Mouse (Mus musculus) heart, postnatal 10 days (tissue): ENCODE measurements around the gene Rufy4. TPM values are rescaled to one million over a fixed set of nuclear protein-coding genes. Genes with fewer than 3 reads are reported as not detected.
"Not testable (repeated sequence)": the region's sequence is repeated elsewhere in the genome, so short reads cannot be mapped to it uniquely, and the experiment has no call there.

ENCODE experiments used
- DNase-seq, 2 experiments: peaks; one replicate each; pipeline ENCODE4 v3.0.0; 2021
- intact Hi-C: fragments of 180-260 bp; cut with DNase I; formaldehyde crosslinking; loops from one replicate; pipeline ENCODE4 v1.15.1; 2025
- total RNA-seq, 2 experiments: library from RNA; stranded (reverse); gene quantifications; 2 replicates each; pipeline ENCODE4 v1.2.3; 2021

Rufy4 gene
- total RNA-seq, 2 experiments from 2014 or later: 1.2 to 1.5 TPM

GRCm38 (mm10) chr1:74139415-74139814 lies 14.1 kb downstream of the Rufy4 start:
- intact Hi-C loops: no loop called here
- no peak for DNase-seq

DNA sequence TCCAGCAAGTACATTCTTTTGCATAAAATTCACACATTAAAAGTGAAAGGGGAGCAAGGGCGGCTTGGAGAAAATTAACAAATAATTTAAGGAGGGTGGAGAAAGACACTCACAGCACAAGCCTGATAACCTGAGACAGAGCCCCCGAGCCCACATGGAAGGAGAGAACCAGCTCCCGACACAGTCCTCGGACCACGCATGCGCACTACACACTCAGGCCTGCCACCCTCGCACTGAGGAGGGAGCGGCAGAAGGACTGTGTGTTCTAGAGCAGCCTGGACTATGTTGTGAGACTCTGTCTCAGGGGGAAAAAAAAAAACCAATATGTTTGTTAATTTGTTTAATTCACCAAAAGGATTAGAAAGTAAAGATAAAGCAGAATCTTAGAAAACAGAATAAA lies 16.4 kb downstream of the Rufy4 start:
- DNase-seq: no peak
- intact Hi-C loops: no loop called here

GRCm38 (mm10) chr1:74149106-74149885 lies 24.0 kb downstream of the Rufy4 start:
- intact Hi-C loops: no loop called here
- DNase-seq: no peak

DNA sequence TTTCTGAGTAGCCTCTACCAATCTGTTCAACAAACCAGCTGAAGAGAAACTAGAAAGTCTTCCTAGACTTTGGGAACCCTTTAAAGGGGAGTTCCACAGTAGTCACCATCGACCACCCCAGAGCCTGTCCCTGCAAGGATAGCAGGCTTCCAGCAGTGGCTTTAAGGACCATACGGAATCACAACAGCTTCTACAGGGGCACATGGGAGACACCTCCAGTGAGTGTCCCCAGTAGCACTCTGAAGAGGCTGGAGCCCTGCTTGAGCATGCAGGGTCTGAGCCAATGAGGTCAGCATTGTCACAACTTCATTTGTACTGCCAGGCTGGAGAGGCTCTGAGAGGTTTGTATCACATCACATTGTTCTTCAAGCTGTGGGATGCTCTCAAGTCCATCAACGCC lies 24.8 kb downstream of the Rufy4 start:
- intact Hi-C loops: no loop called here
- no peak for DNase-seq

GRCm38 (mm10) chr1:74151091-74151490 lies 25.8 kb downstream of the Rufy4 start:
- intact Hi-C loops: no loop called here
- no peak for DNase-seq

GRCm38 (mm10) chr1:74153461-74154184 lies 28.3 kb downstream of the Rufy4 start, which contains the start of gene Cxcr2:
Gene Cxcr2, plus strand, starts transcription at chr1:74153989.
- DNase-seq: no peak
- intact Hi-C loops: no loop called here

- DNase-seq: no peak
- intact Hi-C loops: no loop called here
Measured at GRCm38 (mm10) chr1:74155435-74156012, 30.2 kb downstream of the Rufy4 start.

DNA sequence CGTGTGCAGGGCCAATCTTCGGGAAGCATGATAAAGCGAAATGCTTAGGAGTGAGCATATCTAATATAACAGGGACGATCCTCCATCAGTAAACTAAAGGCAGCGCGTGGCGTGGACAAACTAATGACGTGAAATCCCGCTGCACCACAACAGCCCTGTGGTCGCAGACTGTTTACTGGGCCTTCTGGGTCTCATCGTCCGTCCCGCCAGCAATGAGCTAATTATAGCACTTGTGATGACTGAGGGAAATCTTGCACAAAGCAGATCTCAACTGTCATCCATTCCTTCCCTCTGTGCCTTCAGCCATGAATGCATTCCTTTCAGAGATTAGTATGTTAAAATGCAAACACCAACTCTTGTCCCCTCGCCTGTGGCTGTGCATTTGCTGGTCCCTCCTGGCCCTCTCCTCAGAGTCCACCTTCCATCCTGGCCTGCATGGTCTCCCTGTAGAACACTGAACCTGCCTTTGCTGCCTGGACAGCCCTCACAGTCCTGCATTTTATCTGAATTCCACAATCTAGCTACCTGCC lies 31.1 kb downstream of the Rufy4 start:
- intact Hi-C loops: no loop called here
- DNase-seq: no peak

DNA sequence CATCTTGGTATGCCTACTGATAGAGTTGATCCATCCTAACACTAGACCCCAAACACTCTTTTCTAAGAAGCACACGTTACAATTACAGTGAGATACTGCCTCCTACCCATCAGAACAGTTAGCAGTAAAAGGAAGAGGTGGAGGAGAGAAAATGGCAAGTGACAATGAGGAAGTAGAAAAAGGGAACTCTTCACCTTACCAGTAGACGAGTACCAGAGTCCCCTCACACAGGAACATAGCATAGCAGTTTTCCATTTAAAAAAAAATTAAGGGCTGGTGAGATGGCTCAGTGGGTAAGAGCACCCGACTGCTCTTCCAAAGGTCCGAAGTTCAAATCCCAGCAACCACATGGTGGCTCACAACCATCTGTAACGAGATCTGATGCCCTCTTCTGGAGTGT lies 34.3 kb downstream of the Rufy4 start:
- intact Hi-C loops, DNase-seq: not testable (repeated sequence)

GRCm38 (mm10) chr1:74160036-74160435 lies 34.7 kb downstream of the Rufy4 start:
- DNase-seq: no peak
- intact Hi-C loops: no loop called here

DNA sequence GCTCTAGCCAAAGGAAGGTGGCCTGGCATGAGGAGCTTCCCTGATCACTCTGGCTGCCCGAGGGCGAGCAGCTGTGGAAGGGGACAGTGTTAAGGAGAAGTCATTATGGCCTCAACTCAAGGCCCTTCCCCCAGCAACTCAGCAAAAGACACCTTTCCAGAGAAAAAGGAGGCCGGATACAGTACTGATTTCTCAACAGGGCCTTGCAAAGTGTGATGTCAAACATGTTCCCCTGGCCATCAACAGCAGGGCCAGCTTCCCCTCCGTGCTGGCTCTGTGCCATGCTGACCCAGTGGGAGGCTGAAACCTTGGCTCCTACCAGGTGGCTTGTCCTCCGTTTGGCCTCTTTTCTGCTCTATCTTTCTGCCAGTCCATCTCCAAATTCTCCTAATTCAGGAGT lies 41.8 kb downstream of the Rufy4 start:
- DNase-seq: no peak
- intact Hi-C loops: no loop called here

- intact Hi-C loops: loop anchor here (1.0 kb wide), 1 partner anchor 16 kb away; no protein-coding TSS in a partner anchor
- no peak for DNase-seq
Measured at GRCm38 (mm10) chr1:74169721-74170120, 44.4 kb downstream of the Rufy4 start.

DNA sequence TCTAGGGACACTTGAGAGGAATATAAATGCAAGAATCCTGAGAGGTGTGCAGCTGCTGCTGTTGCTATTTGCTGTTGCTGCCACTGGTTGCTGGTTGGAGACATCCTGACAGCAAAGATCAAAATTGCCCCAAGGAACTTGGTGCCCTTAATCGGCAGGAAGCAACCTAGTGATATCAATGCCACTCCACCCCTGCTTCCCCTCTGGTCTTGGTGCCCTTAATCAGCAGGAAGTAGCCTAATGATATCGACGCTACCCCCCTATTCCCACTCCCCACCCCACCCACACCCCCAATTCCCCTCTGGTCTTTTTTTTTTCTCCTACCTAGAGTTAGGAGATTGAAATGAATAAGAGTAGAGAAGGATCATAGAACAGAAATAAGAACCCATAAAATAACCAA lies 47.4 kb downstream of the Rufy4 start:
- DNase-seq: no peak
- intact Hi-C loops: no loop called here

GRCm38 (mm10) chr1:74175731-74176130 lies 50.4 kb downstream of the Rufy4 start:
- intact Hi-C loops: no loop called here
- DNase-seq: no peak

DNA sequence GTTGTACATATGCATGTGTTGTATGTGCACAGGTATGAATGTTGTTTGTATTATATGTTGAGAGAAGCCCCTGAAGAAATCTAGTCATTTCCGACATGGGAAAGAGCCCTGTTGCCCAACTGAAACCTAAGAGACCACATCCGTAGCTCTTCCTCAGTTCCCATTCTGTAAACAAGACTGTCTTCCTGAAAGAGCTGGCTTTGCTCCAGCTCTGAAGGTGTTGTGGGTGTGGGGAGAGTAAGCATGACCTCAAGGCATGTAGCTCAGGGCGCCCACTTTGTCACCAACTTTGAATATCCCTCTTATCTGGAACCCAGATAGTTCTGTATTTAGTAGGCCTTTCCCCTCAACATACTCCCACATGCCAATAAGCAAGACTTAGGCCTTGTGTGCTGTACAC lies 53.3 kb downstream of the Rufy4 start:
- DNase-seq: no peak
- intact Hi-C loops: no loop called here

DNA sequence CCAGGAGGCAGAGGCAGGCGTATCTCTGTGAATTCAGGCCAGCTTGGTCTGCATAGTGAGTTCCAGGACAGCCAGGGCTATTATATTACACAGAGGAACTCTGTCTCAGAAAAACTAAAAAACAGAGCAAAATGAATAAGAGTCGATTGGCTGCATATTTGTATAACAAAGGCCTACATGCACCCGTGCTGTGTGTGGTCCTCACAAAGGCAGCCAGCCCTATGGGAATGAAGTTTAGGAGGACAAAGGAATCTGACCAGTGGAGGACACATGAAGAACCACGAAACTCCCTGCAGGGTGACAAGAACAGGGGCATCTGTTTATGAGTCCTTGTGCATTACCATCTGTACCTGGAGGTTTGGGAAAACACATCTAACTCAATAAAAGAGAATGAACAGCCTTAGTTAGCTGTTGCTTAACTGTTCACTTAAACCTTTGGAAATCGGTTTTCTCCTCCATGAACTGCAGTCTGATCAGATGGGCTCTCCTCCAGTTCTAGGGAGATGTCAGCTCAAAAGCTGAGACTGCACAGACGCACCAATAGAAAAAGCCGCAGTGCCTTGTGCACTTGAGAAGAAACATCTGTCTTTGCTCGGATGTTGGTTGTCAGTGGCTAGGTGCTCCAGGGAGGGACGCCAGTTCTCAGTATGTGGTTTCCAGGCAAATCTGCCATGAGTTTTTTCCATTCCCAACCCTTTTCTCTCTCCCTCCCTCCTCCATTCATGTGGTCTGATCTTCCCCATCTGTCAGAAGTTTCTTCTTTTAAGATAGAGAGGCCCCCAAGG lies 54.5 kb downstream of the Rufy4 start:
- intact Hi-C loops: no loop called here
- DNase-seq: peak; percentile 24 to 36

- DNase-seq: no peak
- intact Hi-C loops: no loop called here
Measured at GRCm38 (mm10) chr1:74181462-74181861, 56.1 kb downstream of the Rufy4 start.

GRCm38 (mm10) chr1:74183006-74183405 lies 57.7 kb downstream of the Rufy4 start:
- no peak for DNase-seq
- intact Hi-C loops: no loop called here

GRCm38 (mm10) chr1:74190471-74190870 lies 65.1 kb downstream of the Rufy4 start:
- intact Hi-C loops: loop anchor here (10.0 kb wide), 1 partner anchor 196 kb away; no protein-coding TSS in a partner anchor
- no peak for DNase-seq

GRCm38 (mm10) chr1:74192711-74193110 lies 67.4 kb downstream of the Rufy4 start:
- no peak for DNase-seq
- intact Hi-C loops: loop anchor here (10.0 kb wide), 1 partner anchor 198 kb away; no protein-coding TSS in a partner anchor
